Mouse (Mus musculus) liver, embryonic 18 days (tissue): ENCODE data around the gene F7. TPM values are rescaled to one million over a fixed set of nuclear protein-coding genes. Genes with fewer than 3 reads are reported as not detected.

Experiments used
- polyA plus RNA-seq: library from polyadenylated mRNA; depleted of rRNA; stranded (reverse); fragments of >200 nt; gene quantifications from 2 replicates; pipeline ENCODE4 v1.2.3, GENCODE M21; 2012; rRNA removed

The F7 gene
- polyA plus RNA-seq, result 15.6 and 20.5 TPM in 2 replicates

DNA sequence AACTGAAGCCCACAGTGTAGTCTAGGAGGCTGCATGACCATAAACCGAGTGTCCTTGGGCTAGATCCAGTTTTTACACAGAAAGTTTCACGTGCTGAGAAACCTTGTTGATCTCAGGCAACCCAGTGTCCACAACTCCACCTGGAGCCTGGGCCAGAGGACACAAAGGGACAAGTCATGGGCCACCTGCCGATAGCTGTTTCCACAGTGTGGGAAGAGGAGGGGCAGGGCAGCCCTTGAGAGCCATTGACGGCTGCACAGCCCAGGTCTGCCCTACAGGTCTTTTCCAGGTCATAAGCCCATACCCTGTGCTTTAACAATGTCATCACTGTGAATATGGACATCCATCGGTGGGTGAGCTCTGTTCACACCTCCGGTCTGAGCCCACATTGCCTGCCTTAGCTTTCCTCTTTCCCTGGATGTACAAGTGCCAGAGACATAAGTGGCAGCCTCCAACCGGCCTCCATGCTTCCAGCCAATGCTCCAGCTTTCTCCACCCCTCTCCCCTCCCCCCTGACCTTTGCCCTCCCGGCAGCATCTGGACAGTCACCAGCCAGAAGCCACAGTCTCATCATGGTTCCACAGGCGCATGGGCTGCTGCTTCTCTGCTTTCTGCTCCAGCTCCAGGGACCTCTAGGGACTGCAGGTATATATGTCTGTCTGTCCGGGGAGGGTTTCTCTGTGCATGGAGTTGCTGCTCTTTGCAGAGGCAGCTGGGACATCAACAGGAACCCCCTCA lies at the start of gene F7:
F7 (plus strand) TSS at position 548 of the 738 bp plus-strand sequence.

DNA sequence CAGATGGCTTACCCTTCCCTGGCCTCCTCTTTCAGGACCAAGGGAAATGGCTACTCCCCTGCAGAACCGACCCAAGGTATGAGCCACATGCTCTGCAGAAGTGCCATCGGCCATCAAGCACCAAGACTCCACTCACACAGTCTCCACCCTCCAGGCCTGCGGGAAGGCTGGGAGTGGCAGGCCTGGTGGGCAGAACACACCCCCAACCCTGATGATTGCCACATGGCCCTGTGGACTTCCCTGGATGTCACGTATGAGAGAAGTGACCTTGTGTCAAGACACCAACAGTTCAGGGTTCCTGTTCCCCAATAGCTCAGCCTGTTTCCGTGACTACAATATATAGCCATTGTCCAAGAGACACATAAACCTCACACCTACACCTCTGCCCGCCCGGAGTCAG lies 11.2 kb downstream of the F7 start, which contains the start of gene F10:
F10 (plus strand) TSS at position 294 of the 400 bp plus-strand sequence.

DNA sequence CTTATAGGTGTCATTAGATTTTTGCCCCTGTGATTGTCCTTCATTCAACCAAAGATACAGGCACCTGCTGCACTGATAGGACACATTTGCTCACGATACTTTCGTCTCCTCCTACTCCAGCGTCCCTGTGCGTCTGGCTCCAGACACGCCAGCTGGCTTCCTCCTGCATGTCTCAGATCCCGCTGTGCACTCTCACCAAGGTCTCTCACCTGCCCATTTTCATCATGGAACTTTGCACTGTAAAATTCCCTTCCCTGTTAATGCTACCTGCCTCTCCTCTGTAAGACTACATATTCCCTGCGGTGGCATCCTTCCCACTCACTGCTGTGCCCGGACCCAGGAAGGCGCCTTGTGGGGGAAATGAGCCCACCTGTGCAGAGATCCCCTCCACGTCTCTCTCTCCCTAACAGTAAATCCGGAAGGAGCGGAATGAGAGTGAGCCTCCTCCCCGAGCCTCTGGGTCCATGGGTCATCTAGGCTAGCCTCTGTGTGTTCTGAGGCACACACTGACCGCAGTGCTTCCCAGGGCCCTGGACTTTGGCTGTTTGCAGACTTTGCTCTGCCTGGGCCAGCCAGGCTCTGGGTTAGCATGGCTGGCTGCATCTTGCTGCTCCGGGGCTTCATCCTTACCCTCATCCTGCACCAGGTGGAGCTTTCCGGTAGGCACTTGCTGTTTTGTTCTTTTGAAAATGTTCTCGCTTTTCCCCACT lies 34.8 kb downstream of the F7 start, which contains the start of gene Proz:
Proz (plus strand) TSS at position 474 of the 710 bp plus-strand sequence.

Other genes starting within 250 kb of the F7 start
- 0.76 and 1.1 TPM in 2 replicates for gene Mcf2l, start 152.2 kb upstream of the F7 start, polyA plus RNA-seq
- 251 and 253 TPM in 2 replicates for gene F10, start 11.3 kb downstream of the F7 start, polyA plus RNA-seq
- gene Proz, start 34.9 kb downstream of the F7 start, polyA plus RNA-seq, result 114 and 118 TPM in 2 replicates
- 8.3 and 10.0 TPM in 2 replicates for gene Pcid2, start 79.4 kb downstream of the F7 start, polyA plus RNA-seq
- 40.9 and 44.7 TPM in 2 replicates for gene Cul4a, start 79.6 kb downstream of the F7 start, polyA plus RNA-seq
- 179 and 185 TPM in 2 replicates for gene Lamp1, start 133.1 kb downstream of the F7 start, polyA plus RNA-seq
- 4.9 and 5.4 TPM in 2 replicates for gene Grtp1, start 174.6 kb downstream of the F7 start, polyA plus RNA-seq
- gene Adprhl1, start 228.1 kb downstream of the F7 start, polyA plus RNA-seq, result not detected in 2 replicates